Mouse (Mus musculus): ENCODE measurements around the gene Chsy1.

DNA sequence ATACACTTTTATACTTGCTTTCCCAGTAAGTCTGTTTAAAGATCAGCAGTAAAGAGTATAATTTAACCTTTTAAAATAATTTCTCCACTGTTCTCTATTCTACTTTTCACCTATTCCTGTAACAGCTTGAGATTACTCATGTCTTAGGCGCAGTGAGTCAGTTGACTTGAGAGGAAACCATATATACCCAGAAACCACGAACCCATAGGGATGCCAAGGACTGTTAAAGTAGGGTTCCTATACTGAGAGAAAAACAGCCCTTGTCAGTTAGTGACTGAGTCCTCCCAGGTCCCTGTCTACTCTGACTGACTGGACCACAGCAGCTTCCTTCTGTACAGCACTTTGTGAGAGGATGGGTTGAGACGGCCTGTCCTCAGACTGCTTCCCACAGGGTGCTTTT lies 8.7 kb downstream of the Chsy1 start:
- no peak for TF ChIP-seq POLR2A (IDR thresholded peaks at IDR 0.05; ENCODE audit: extremely low read depth, insufficient read depth, low read length)
- TF ChIP-seq CTCF (IDR thresholded peaks at IDR 0.05; ENCODE audit: extremely low read depth, insufficient read depth, low read length): no peak
